Mouse (Mus musculus): ENCODE results near the gene Naip1.
"Not testable (repeated sequence)": the region's sequence is repeated elsewhere in the genome, so short reads cannot be mapped to it uniquely, and the experiment has no call there.

Gene Naip1

GRCm38 (mm10) chr13:100452415-100453127 is at the start of gene Naip1:
Gene Naip1 (minus strand): TSS chr13:100452869.
- not testable (repeated sequence) for DNase-seq (ENCODE audit: low read depth)

GRCm38 (mm10) chr13:100499625-100500024 is 47.0 kb upstream of the Naip1 start:
- not testable (repeated sequence) for DNase-seq (ENCODE audit: low read depth)

GRCm38 (mm10) chr13:100495337-100495736 is 42.7 kb upstream of the Naip1 start:
- DNase-seq (ENCODE audit: low read depth) = no peak

GRCm38 (mm10) chr13:100494370-100494769 is 41.7 kb upstream of the Naip1 start:
- peak; percentile 27 for DNase-seq (ENCODE audit: low read depth)

- DNase-seq (ENCODE audit: low read depth) = peak; percentile 18
Measured at GRCm38 (mm10) chr13:100493313-100493712, 40.6 kb upstream of the Naip1 start.

- peak; percentile 95 for DNase-seq (ENCODE audit: low read depth)
Measured at GRCm38 (mm10) chr13:100492061-100492787, 39.6 kb upstream of the Naip1 start, which contains the start of gene Gtf2h2. Gene Gtf2h2 (minus strand): TSS chr13:100492579.

GRCm38 (mm10) chr13:100491623-100492022 is 39.0 kb upstream of the Naip1 start:
- DNase-seq (ENCODE audit: low read depth) = no peak

GRCm38 (mm10) chr13:100490424-100490823 is 37.8 kb upstream of the Naip1 start:
- DNase-seq (ENCODE audit: low read depth) = no peak

GRCm38 (mm10) chr13:100483610-100484009 is 30.9 kb upstream of the Naip1 start:
- no peak for DNase-seq (ENCODE audit: low read depth)

GRCm38 (mm10) chr13:100463527-100464222 is 11.0 kb upstream of the Naip1 start:
- no peak for DNase-seq (ENCODE audit: low read depth)

GRCm38 (mm10) chr13:100461336-100461735 is 8.7 kb upstream of the Naip1 start:
- DNase-seq (ENCODE audit: low read depth) = no peak

GRCm38 (mm10) chr13:100449495-100449894 is 3.2 kb downstream of the Naip1 start:
- no peak for DNase-seq (ENCODE audit: low read depth)

GRCm38 (mm10) chr13:100440116-100440515 is 12.6 kb downstream of the Naip1 start:
- DNase-seq (ENCODE audit: low read depth) = no peak

GRCm38 (mm10) chr13:100438701-100439100 is 14.0 kb downstream of the Naip1 start:
- no peak for DNase-seq (ENCODE audit: low read depth)

GRCm38 (mm10) chr13:100437322-100437825 is 15.3 kb downstream of the Naip1 start:
- no peak for DNase-seq (ENCODE audit: low read depth)

GRCm38 (mm10) chr13:100436556-100437163 is 16.0 kb downstream of the Naip1 start:
- not testable (repeated sequence) for DNase-seq (ENCODE audit: low read depth)

GRCm38 (mm10) chr13:100419958-100420357 is 32.7 kb downstream of the Naip1 start:
- DNase-seq (ENCODE audit: low read depth) = not testable (repeated sequence)

- DNase-seq (ENCODE audit: low read depth) = no peak
Measured at GRCm38 (mm10) chr13:100414428-100414827, 38.2 kb downstream of the Naip1 start.

GRCm38 (mm10) chr13:100409825-100410224 is 42.8 kb downstream of the Naip1 start:
- no peak for DNase-seq (ENCODE audit: low read depth)

GRCm38 (mm10) chr13:100409181-100409580 is 43.5 kb downstream of the Naip1 start:
- no peak for DNase-seq (ENCODE audit: low read depth)

GRCm38 (mm10) chr13:100408242-100408641 is 44.4 kb downstream of the Naip1 start:
- peak; percentile 1 for DNase-seq (ENCODE audit: low read depth)
